Mouse (Mus musculus): ENCODE measurements around the gene Dvl1.

Dvl1 gene

GRCm38 (mm10) chr4:155839483-155839910 lies 7.7 kb upstream of the Dvl1 start, which contains the start of gene Mxra8:
Gene Mxra8, plus strand, starts transcription at chr4:155839680.
- no peak for DNase-seq (ENCODE audit: extremely low read depth, low read depth, low spot score)

GRCm38 (mm10) chr4:155840076-155841002 lies 6.9 kb upstream of the Dvl1 start:
- DNase-seq (ENCODE audit: extremely low read depth, low read depth, low spot score), result no peak

GRCm38 (mm10) chr4:155841003-155841454 lies 6.2 kb upstream of the Dvl1 start:
- no peak for DNase-seq (ENCODE audit: extremely low read depth, low read depth, low spot score)

- no peak for DNase-seq (ENCODE audit: extremely low read depth, low read depth, low spot score)
Observed at GRCm38 (mm10) chr4:155841651-155842270, 5.4 kb upstream of the Dvl1 start.

- DNase-seq (ENCODE audit: extremely low read depth, low read depth, low spot score), result no peak
Observed at GRCm38 (mm10) chr4:155843231-155843630, 4.0 kb upstream of the Dvl1 start.

- DNase-seq (ENCODE audit: extremely low read depth, low read depth, low spot score), result no peak
Observed at GRCm38 (mm10) chr4:155847591-155848352, 570 bp downstream of the Dvl1 start.

- DNase-seq (ENCODE audit: extremely low read depth, low read depth, low spot score), result no peak
Observed at GRCm38 (mm10) chr4:155848434-155849095, 1.4 kb downstream of the Dvl1 start.

GRCm38 (mm10) chr4:155849391-155849790 lies 2.2 kb downstream of the Dvl1 start:
- no peak for DNase-seq (ENCODE audit: extremely low read depth, low read depth, low spot score)

- no peak for DNase-seq (ENCODE audit: extremely low read depth, low read depth, low spot score)
Observed at GRCm38 (mm10) chr4:155849792-155850451, 2.7 kb downstream of the Dvl1 start.

- no peak for DNase-seq (ENCODE audit: extremely low read depth, low read depth, low spot score)
Observed at GRCm38 (mm10) chr4:155851368-155851767, 4.2 kb downstream of the Dvl1 start.

GRCm38 (mm10) chr4:155851951-155852411 lies 4.8 kb downstream of the Dvl1 start:
- no peak for DNase-seq (ENCODE audit: extremely low read depth, low read depth, low spot score)

- no peak for DNase-seq (ENCODE audit: extremely low read depth, low read depth, low spot score)
Observed at GRCm38 (mm10) chr4:155853421-155853820, 6.2 kb downstream of the Dvl1 start.

GRCm38 (mm10) chr4:155854991-155855390 lies 7.8 kb downstream of the Dvl1 start:
- no peak for DNase-seq (ENCODE audit: extremely low read depth, low read depth, low spot score)

GRCm38 (mm10) chr4:155856071-155856470 lies 8.9 kb downstream of the Dvl1 start:
- no peak for DNase-seq (ENCODE audit: extremely low read depth, low read depth, low spot score)

GRCm38 (mm10) chr4:155856881-155857280 lies 9.7 kb downstream of the Dvl1 start:
- DNase-seq (ENCODE audit: extremely low read depth, low read depth, low spot score), result no peak

- no peak for DNase-seq (ENCODE audit: extremely low read depth, low read depth, low spot score)
Observed at GRCm38 (mm10) chr4:155859318-155859717, 12.1 kb downstream of the Dvl1 start.

GRCm38 (mm10) chr4:155861787-155862186 lies 14.6 kb downstream of the Dvl1 start:
- no peak for DNase-seq (ENCODE audit: extremely low read depth, low read depth, low spot score)

GRCm38 (mm10) chr4:155863001-155863400 lies 15.8 kb downstream of the Dvl1 start, which contains the start of gene Tas1r3:
Gene Tas1r3, minus strand, starts transcription at chr4:155863362.
- DNase-seq (ENCODE audit: extremely low read depth, low read depth, low spot score), result no peak

GRCm38 (mm10) chr4:155868614-155869298 lies 21.6 kb downstream of the Dvl1 start:
- no peak for DNase-seq (ENCODE audit: extremely low read depth, low read depth, low spot score)
